Mouse (Mus musculus): Measurements from ENCODE around the gene Wdr93. TPM values are rescaled to one million over a fixed set of nuclear protein-coding genes. Genes with fewer than 3 reads are reported as not detected.
"Not testable (repeated sequence)": the region's sequence is repeated elsewhere in the genome, so short reads cannot be mapped to it uniquely, and the experiment has no call there.

Wdr93 gene
- polyA plus RNA-seq, 1 experiment from 2014 or later, result 0.88 TPM

GRCm38 (mm10) chr7:79786295-79786694 lies 43.3 kb downstream of the Wdr93 start:
- Histone ChIP-seq H3K36me3 (ENCODE audit: control insufficient read depth, insufficient read depth, low read length) (no peaks in the 10 kb centered on the region), H3K27ac (ENCODE audit: low read length) (no peak overlapping the region), H3K4me1 (replicated peaks; ENCODE audit: control insufficient read depth, insufficient read depth, low read length) (no peaks in the 10 kb centered on the region), H3K4me2 (ENCODE audit: low read depth, low read length) (no peak overlapping the region), H3K4me3 (ENCODE audit: low read length) (no peak overlapping the region), H3K9ac (ENCODE audit: low read length) (no peak overlapping the region), H3K27me3 (ENCODE audit: control insufficient read depth, insufficient read depth, low read depth, low read length) (peaks cover 10% of the 10 kb centered on the region), H3K9me3 (ENCODE audit: control insufficient read depth, low read length) (no peaks in the 10 kb centered on the region)
- WGBS, result 17% methylated on average over 6 of the region's 6 CpGs
- peak; percentile 34 for ATAC-seq (ENCODE audit: low read depth)

- H3K27me3 ChIP-seq (ENCODE audit: control insufficient read depth, insufficient read depth, low read depth, low read length), result peaks cover 44% of the 10 kb centered on the region
- H3K27ac ChIP-seq (ENCODE audit: low read length); H3K4me2 ChIP-seq (ENCODE audit: low read depth, low read length); H3K36me3 ChIP-seq (ENCODE audit: control insufficient read depth, insufficient read depth, low read length); H3K9ac ChIP-seq (ENCODE audit: low read length); H3K9me3 ChIP-seq (ENCODE audit: control insufficient read depth, low read length); H3K4me3 ChIP-seq (ENCODE audit: low read length); H3K4me1 ChIP-seq (replicated peaks; ENCODE audit: control insufficient read depth, insufficient read depth, low read length); ATAC-seq (ENCODE audit: low read depth): not testable (repeated sequence)
- 29% methylated on average over 2 of the region's 2 CpGs for WGBS
Observed at GRCm38 (mm10) chr7:79789812-79790211, 46.8 kb downstream of the Wdr93 start.

GRCm38 (mm10) chr7:79792635-79793421 lies 49.9 kb downstream of the Wdr93 start:
- Histone ChIP-seq H3K27me3 (ENCODE audit: control insufficient read depth, insufficient read depth, low read depth, low read length) (peaks cover 44% of the 10 kb centered on the region), H3K36me3 (ENCODE audit: control insufficient read depth, insufficient read depth, low read length) (no peaks in the 10 kb centered on the region), H3K9ac (ENCODE audit: low read length) (peak overlapping the region; percentile 8; the same call in 1 of the 2 replicates), H3K4me3 (ENCODE audit: low read length) (peak overlapping the region; percentile 50), H3K4me2 (ENCODE audit: low read depth, low read length) (peak overlapping the region; percentile 78), H3K27ac (ENCODE audit: low read length) (no peak overlapping the region), H3K9me3 (ENCODE audit: control insufficient read depth, low read length) (no peaks in the 10 kb centered on the region), H3K4me1 (replicated peaks; ENCODE audit: control insufficient read depth, insufficient read depth, low read length) (peaks cover 8% of the 10 kb centered on the region)
- peak; percentile 44 for ATAC-seq (ENCODE audit: low read depth)
- under 1% methylated on average over 79 of the region's 80 CpGs for WGBS

GRCm38 (mm10) chr7:79793688-79794087 lies 50.7 kb downstream of the Wdr93 start, which contains the start of gene Mesp1:
Mesp1 (minus strand) TSS chr7:79793788.
- Histone ChIP-seq H3K9me3 (ENCODE audit: control insufficient read depth, low read length) (no peaks in the 10 kb centered on the region), H3K36me3 (ENCODE audit: control insufficient read depth, insufficient read depth, low read length) (no peaks in the 10 kb centered on the region), H3K4me2 (ENCODE audit: low read depth, low read length) (peak within 1 kb of the TSS; percentile 78), H3K4me3 (ENCODE audit: low read length) (peak within 1 kb of the TSS; percentile 50), H3K9ac (ENCODE audit: low read length) (peak within 1 kb of the TSS; percentile 8; the same call in 1 of the 2 replicates), H3K27me3 (ENCODE audit: control insufficient read depth, insufficient read depth, low read depth, low read length) (peaks cover 44% of the 10 kb centered on the region), H3K4me1 (replicated peaks; ENCODE audit: control insufficient read depth, insufficient read depth, low read length) (peaks cover 8% of the 10 kb centered on the region), H3K27ac (ENCODE audit: low read length) (no peak within 1 kb of the TSS)
- ATAC-seq (ENCODE audit: low read depth), result no peak
- WGBS, result 72% methylated on average over 6 of the region's 6 CpGs

GRCm38 (mm10) chr7:79798606-79799005 lies 55.6 kb downstream of the Wdr93 start:
- WGBS, result 37% methylated on average over 5 of the region's 5 CpGs
- no peak for ATAC-seq (ENCODE audit: low read depth)

GRCm38 (mm10) chr7:79799048-79799447 lies 56.1 kb downstream of the Wdr93 start:
- ATAC-seq (ENCODE audit: low read depth), result no peak
- Histone ChIP-seq H3K36me3 (ENCODE audit: control insufficient read depth, insufficient read depth, low read length) (no peaks in the 10 kb centered on the region), H3K9ac (ENCODE audit: low read length) (no peak overlapping the region), H3K27me3 (ENCODE audit: control insufficient read depth, insufficient read depth, low read depth, low read length) (peaks cover 6% of the 10 kb centered on the region), H3K4me2 (ENCODE audit: low read depth, low read length) (no peak overlapping the region), H3K9me3 (ENCODE audit: control insufficient read depth, low read length) (no peaks in the 10 kb centered on the region), H3K4me1 (replicated peaks; ENCODE audit: control insufficient read depth, insufficient read depth, low read length) (no peaks in the 10 kb centered on the region), H3K27ac (ENCODE audit: low read length) (no peak overlapping the region), H3K4me3 (ENCODE audit: low read length) (no peak overlapping the region)
- WGBS, result 2% methylated on average over 8 of the region's 8 CpGs

More at GRCm38 (mm10) chr7:79798606-79799005, 55.6 kb downstream of the Wdr93 start:
- no peaks in the 10 kb centered on the region for H3K9me3 ChIP-seq (ENCODE audit: control insufficient read depth, low read length)
- no peaks in the 10 kb centered on the region for H3K36me3 ChIP-seq (ENCODE audit: control insufficient read depth, insufficient read depth, low read length)
- H3K27ac ChIP-seq (ENCODE audit: low read length), result no peak overlapping the region
- H3K4me1 ChIP-seq (replicated peaks; ENCODE audit: control insufficient read depth, insufficient read depth, low read length), result no peaks in the 10 kb centered on the region
- H3K4me2 ChIP-seq (ENCODE audit: low read depth, low read length), result no peak overlapping the region
- H3K27me3 ChIP-seq (ENCODE audit: control insufficient read depth, insufficient read depth, low read depth, low read length), result peaks cover 11% of the 10 kb centered on the region
- no peak overlapping the region for H3K9ac ChIP-seq (ENCODE audit: low read length)
- H3K4me3 ChIP-seq (ENCODE audit: low read length), result no peak overlapping the region

- Histone ChIP-seq H3K36me3 (ENCODE audit: control insufficient read depth, insufficient read depth, low read length) (no peaks in the 10 kb centered on the region), H3K27ac (ENCODE audit: low read length) (no peak overlapping the region), H3K4me3 (ENCODE audit: low read length) (no peak overlapping the region), H3K9ac (ENCODE audit: low read length) (no peak overlapping the region), H3K9me3 (ENCODE audit: control insufficient read depth, low read length) (no peaks in the 10 kb centered on the region), H3K27me3 (ENCODE audit: control insufficient read depth, insufficient read depth, low read depth, low read length) (peaks cover 2% of the 10 kb centered on the region; the same call in 1 of the 2 replicates), H3K4me2 (ENCODE audit: low read depth, low read length) (no peak overlapping the region), H3K4me1 (replicated peaks; ENCODE audit: control insufficient read depth, insufficient read depth, low read length) (no peaks in the 10 kb centered on the region)
- WGBS, result 69% methylated on average over 6 of the region's 6 CpGs
- no peak for ATAC-seq (ENCODE audit: low read depth)
Observed at GRCm38 (mm10) chr7:79799506-79799905, 56.5 kb downstream of the Wdr93 start.

GRCm38 (mm10) chr7:79800336-79800735 lies 57.4 kb downstream of the Wdr93 start:
- H3K4me1 ChIP-seq (replicated peaks; ENCODE audit: control insufficient read depth, insufficient read depth, low read length), result no peaks in the 10 kb centered on the region
- 46% methylated on average over 4 of the region's 4 CpGs for WGBS
- H3K27ac ChIP-seq (ENCODE audit: low read length), result no peak overlapping the region
- no peak overlapping the region for H3K9ac ChIP-seq (ENCODE audit: low read length)
- no peaks in the 10 kb centered on the region for H3K9me3 ChIP-seq (ENCODE audit: control insufficient read depth, low read length)
- ATAC-seq (ENCODE audit: low read depth), result no peak
- no peaks in the 10 kb centered on the region for H3K36me3 ChIP-seq (ENCODE audit: control insufficient read depth, insufficient read depth, low read length)
- H3K4me3 ChIP-seq (ENCODE audit: low read length), result no peak overlapping the region
- no peaks in the 10 kb centered on the region for H3K27me3 ChIP-seq (ENCODE audit: control insufficient read depth, insufficient read depth, low read depth, low read length)
- H3K4me2 ChIP-seq (ENCODE audit: low read depth, low read length), result no peak overlapping the region

- H3K9ac ChIP-seq (ENCODE audit: low read length), result no peak overlapping the region
- WGBS, result 49% methylated on average over 11 of the region's 11 CpGs
- no peaks in the 10 kb centered on the region for H3K27me3 ChIP-seq (ENCODE audit: control insufficient read depth, insufficient read depth, low read depth, low read length)
- H3K9me3 ChIP-seq (ENCODE audit: control insufficient read depth, low read length), result no peaks in the 10 kb centered on the region
- H3K4me2 ChIP-seq (ENCODE audit: low read depth, low read length), result no peak overlapping the region
- H3K27ac ChIP-seq (ENCODE audit: low read length), result no peak overlapping the region
- no peak overlapping the region for H3K4me3 ChIP-seq (ENCODE audit: low read length)
- no peaks in the 10 kb centered on the region for H3K4me1 ChIP-seq (replicated peaks; ENCODE audit: control insufficient read depth, insufficient read depth, low read length)
- no peaks in the 10 kb centered on the region for H3K36me3 ChIP-seq (ENCODE audit: control insufficient read depth, insufficient read depth, low read length)
- ATAC-seq (ENCODE audit: low read depth), result no peak
Observed at GRCm38 (mm10) chr7:79801391-79801790, 58.4 kb downstream of the Wdr93 start.

Measured in lung, embryonic 16.5 days (tissue).